Mouse (Mus musculus) heart, adult 2 months (tissue): ENCODE results near the gene Mymk.

Experiments used
- CTCF ChIP-seq: fragments of 200-600 bp; IDR thresholded peaks from 2 replicates; pipeline ENCODE4 v1.8.1; 2022; ENCODE audit warnings: antibody characterized with exemption, mild to moderate bottlenecking, moderate library complexity
- EP300 ChIP-seq: fragments of 200-500 bp; IDR thresholded peaks from 2 replicates; pipeline ENCODE4 v1.6.1; 2011; ENCODE audit warnings: low read depth, low read length, control low read depth; ENCODE audit not compliant: insufficient read depth
- POLR2A ChIP-seq: fragments of 200-500 bp; IDR thresholded peaks from 2 replicates; pipeline ENCODE4 v1.6.1; 2011; ENCODE audit warnings: mild to moderate bottlenecking, low read depth, low read length, control low read depth; ENCODE audit not compliant: insufficient read depth

DNA sequence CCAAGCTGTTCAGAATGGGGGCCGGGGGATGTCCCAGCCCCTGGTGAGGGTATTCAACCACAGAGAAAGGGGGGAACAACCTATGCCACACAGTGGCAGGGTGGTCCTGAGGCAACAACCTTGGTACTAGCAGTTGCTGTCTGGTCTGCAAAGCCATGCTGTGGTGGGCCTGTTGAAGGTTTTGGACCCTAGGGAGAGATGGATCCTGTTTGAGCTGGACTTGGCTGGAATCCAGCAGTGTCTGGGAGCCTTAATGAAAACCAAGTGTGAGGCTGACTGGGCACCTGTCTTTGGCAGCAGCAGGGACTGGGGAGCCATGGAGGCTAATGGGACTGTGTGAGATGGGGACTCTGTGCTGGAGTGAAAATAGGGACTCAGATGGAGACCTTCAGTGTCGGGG, 7.7 kb upstream of the Mymk start:
- TF ChIP-seq EP300 = no peak
- no peak for TF ChIP-seq CTCF
- no peak for TF ChIP-seq POLR2A
